Mouse (Mus musculus) CD8-positive naive resting alpha-beta T cell, adult 2 months (primary cell): ENCODE data around the gene Rpl9-ps1.

Experiments
- DNase-seq, 2 experiments: peaks; one replicate each; pipeline ENCODE4 v3.0.0; 2022; ENCODE audit warnings: low read depth in 2 of 2, low spot score in 2 of 2

Rpl9-ps1 gene

DNA sequence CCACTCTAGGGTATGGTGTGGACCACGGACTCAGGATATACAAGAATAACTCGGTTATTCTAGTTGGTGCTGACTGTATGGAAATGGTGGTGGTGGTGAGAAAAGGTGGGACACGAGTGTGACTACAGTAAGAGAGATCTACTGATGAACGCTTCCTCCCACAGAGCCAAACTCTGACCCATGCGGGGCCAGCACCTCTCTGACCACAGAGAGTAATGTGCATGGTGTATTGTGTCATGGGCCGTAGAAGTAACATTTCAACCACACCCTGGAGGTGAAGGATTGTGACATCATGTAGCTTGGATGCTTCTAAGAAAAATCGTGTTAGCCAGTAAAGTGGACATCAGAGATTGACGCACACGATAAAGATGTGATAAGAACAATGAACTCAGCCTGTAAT lies 16.6 kb downstream of the Rpl9-ps1 start:
- no peak for DNase-seq

- no peak for DNase-seq
These were observed 21.8 kb downstream of the Rpl9-ps1 start for GRCm38 (mm10) chr11:83623586-83623985.

DNA sequence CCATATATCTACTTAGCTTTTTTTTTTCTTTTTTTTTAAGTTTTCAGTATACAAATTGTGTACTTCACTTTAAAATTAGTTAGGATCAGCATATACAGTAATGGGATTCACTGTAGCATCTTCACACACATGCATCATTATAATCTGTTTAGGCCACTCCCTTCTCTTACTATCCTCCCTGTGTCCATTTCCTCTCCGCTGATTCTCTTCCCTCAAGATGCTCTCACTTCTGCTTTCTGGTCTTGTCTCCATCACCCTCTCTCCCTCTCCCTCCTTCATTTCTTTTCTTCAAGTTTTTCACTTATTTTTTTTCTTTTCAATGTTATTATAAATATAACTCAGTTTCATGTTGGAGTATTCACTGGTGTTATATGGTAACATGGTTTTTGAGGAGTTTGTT lies 26.4 kb downstream of the Rpl9-ps1 start:
- no peak for DNase-seq

- DNase-seq, result no peak
These were observed 27.2 kb downstream of the Rpl9-ps1 start for GRCm38 (mm10) chr11:83618238-83618637.

GRCm38 (mm10) chr11:83616586-83616985 lies 28.8 kb downstream of the Rpl9-ps1 start:
- no peak for DNase-seq

GRCm38 (mm10) chr11:83610900-83611299 lies 34.5 kb downstream of the Rpl9-ps1 start:
- no peak for DNase-seq

GRCm38 (mm10) chr11:83606396-83606795 lies 39.0 kb downstream of the Rpl9-ps1 start:
- no peak for DNase-seq

DNA sequence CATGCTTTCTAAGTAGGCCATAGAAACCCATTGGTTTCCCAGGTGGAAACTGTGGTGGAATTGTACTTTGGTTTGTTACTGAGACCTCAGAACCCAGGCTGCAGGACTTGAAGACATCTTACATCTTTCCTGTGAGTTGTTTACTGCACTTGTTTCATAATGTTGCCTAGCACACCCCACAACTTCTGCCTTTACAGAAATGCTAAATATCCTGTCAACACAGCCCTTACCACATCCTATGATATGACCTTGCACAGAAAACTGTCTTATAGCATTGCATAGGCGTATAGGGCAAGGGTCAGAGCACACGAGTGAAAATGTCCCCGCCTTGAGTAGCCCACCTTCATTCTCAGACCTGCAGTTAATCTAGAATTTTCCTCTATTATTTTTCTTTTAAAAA lies 39.9 kb downstream of the Rpl9-ps1 start:
- DNase-seq, result no peak

DNA sequence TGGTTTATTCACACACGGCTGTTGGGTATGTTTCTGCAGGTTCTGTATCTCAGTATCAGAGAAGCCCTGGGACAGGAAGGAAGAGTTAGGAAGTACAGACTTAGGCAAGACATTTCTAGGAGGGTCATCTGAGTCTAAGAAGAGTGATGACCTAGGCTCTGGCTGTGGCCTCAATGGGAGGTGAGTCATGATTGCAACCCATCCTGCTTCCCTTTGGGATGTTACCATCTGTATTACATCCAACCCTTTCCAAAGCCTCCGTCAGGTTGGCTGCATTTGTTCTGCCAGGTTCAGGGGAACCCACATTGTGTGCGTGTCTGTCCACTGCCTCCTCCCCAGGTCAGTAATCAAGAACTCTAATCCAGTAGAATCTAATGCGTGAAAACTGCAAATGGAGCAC lies 40.7 kb downstream of the Rpl9-ps1 start:
- DNase-seq, result no peak

- no peak for DNase-seq
These were observed 42.0 kb downstream of the Rpl9-ps1 start for GRCm38 (mm10) chr11:83603399-83603798.

DNA sequence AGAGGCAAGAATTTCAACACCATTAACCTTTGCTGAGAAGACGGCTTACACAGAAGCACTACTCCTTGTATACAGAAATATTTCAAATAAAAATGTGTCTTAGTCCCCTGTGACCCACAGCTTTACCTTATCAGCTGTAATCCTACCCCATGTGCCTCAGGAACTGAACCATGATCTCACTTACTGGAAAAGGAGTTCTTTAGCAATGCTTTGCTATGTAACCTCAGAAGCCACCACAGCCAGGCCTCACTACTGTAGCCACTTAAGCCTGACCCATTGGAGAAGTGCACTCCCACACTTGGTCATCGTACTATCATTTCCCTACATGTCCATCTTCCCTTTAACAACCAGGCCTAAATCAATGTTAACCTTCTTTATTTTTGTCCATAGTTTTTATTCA lies 44.8 kb downstream of the Rpl9-ps1 start:
- DNase-seq, result no peak

DNA sequence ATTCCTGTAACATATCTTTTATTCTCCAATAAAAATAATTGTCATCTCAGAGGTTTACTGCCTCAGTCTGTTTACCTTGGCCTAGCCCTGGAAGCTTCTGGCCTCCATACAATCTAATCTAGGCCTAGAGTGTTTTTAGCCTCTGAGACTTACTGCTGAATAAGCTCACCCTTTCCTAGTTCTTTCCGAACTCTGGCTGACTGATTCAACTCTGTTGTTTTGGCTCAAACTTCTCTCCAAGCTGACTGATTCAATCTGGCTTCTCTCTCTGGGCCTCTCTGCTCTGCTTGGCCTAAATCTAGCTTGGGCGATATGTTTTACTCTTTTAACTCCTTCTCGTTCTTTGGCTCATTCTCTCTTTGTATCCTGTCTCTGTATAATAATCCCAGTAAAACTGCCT lies 46.4 kb downstream of the Rpl9-ps1 start:
- no peak for DNase-seq

- no peak for DNase-seq
These were observed 47.1 kb downstream of the Rpl9-ps1 start for GRCm38 (mm10) chr11:83598207-83598837.

GRCm38 (mm10) chr11:83597796-83598195 lies 47.6 kb downstream of the Rpl9-ps1 start:
- DNase-seq, result no peak

DNA sequence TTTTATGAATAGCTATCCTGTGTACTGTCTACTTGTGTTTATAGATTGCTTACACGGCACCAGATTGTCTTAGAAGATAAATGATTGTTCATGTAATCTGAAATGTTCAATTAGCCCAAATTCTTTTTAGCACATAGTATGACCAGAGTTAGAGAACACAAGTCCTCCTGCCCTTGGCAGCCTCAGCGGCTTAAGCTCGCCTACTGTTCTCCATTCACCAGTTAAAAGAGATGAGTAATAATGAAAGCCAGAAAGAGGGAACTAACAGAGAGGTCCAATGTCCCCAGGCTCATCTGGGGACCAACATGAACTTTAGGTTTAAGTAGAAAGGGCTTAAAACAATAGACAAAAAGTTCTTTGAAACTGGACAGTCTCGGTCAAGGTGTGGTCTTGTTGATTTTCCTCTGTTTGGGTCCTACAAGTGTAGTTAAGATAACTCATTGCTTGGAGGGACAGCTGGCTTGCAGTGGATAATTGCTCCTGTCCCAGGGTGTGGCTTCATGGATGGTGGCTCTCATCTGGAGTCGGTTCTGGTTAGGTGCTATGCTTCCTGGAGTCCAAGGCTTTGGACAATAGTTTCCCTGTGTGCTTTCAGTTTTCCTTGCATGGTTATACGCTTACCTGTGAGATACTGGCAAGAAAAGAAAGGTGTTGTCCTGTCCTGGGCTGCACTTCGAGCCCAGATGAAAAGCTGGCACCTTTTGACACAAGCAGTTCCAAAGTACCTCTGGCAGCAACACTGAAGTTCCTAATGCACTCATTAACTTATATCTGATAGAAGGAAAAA lies 49.6 kb downstream of the Rpl9-ps1 start:
- DNase-seq, result no peak
